Mouse (Mus musculus): ENCODE data around the gene Dcun1d4.
"Not testable (repeated sequence)": the region's sequence is repeated elsewhere in the genome, so short reads cannot be mapped to it uniquely, and the experiment has no call there.

Gene Dcun1d4

DNA sequence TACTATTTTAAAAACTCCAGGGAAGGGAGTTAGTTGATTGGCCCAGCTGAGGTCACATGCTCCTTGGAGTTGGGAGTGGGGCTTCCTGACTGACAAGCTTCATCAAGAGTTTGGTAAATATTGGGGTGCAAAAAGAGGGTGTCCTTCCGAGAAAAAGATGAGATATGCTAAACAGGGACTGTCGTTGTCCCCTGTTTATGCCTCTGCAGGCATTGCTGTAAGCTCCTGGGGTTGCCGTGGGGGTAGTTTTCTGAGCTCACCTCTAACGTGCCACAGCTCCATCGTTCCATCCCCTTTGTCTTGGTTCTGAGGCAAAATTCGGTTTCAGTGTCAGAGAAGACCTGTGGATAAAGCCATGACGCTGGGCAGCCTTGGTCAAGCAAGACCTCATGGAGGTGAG is at the start of gene Dcun1d4:
TSS of gene Dcun1d4 (plus strand) at position 301 of the 400 bp plus-strand sequence.
- DNase-seq (ENCODE audit: low read depth): no peak

DNA sequence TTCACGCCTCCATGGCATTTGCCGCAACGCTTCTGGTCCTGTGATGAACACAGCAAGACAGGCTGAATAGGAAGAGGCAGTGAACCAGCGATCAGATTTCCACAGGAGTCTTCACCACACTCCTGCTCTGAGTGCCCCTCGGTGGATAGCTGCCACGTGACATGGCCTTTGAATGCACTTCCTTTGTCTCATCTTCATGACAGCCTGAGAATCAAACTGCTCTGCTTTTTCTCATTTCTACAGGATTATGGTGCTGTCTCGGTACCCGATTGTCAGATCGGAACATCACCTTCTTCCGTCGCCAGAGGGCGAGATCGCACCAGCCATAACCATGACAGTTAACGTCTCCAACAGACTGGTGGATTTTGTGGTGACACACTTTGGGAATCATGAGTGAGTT is 49.2 kb upstream of the Dcun1d4 start:
- peak; percentile 83 for DNase-seq (ENCODE audit: low read depth)

DNA sequence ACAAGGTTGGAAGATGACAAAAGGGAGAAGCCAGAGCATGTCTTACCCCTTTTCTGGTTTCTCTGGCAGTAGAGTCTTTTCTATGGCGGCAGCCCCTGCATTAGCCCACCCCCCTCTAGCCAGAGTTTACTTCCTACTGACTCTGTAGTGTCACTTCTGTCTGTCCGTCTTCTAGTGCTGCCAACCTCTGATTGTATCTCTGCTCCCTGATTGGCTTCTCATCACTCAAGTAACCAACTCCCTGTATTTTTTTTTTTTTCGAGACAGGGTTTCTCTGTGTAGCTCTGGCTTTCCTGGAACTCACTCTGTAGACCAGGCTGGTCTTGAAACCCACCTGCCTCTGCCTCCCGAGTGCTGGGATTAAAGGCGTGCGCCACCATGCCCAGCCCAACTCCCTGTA is 48.0 kb upstream of the Dcun1d4 start:
- no peak for DNase-seq (ENCODE audit: low read depth)

GRCm38 (mm10) chr5:73434764-73435163 is 46.0 kb upstream of the Dcun1d4 start:
- no peak for DNase-seq (ENCODE audit: low read depth)

- DNase-seq (ENCODE audit: low read depth): no peak
Observed at GRCm38 (mm10) chr5:73442176-73442575, 38.6 kb upstream of the Dcun1d4 start.

DNA sequence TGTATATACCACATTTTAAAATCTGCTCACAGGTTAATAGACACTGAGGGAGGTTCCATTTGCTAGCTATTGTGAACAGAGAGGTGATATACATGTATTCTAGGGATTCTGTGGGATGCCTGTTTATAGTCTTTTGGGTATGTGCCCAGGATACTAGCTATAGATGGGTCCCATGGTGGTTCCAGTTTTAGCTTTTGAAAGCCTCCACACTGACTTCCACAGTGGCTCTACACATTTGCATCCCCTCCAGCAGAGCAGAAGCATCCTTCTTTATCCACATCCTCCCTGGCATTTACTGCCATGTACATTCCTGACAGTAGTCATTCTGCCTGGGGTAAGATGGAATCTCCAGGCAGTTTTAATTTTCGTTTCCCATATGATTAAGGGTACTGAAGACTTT is 30.5 kb upstream of the Dcun1d4 start:
- no peak for DNase-seq (ENCODE audit: low read depth)

- no peak for DNase-seq (ENCODE audit: low read depth)
Observed at GRCm38 (mm10) chr5:73454502-73455306, 26.1 kb upstream of the Dcun1d4 start.

GRCm38 (mm10) chr5:73455307-73455687 is 25.5 kb upstream of the Dcun1d4 start:
- no peak for DNase-seq (ENCODE audit: low read depth)

DNA sequence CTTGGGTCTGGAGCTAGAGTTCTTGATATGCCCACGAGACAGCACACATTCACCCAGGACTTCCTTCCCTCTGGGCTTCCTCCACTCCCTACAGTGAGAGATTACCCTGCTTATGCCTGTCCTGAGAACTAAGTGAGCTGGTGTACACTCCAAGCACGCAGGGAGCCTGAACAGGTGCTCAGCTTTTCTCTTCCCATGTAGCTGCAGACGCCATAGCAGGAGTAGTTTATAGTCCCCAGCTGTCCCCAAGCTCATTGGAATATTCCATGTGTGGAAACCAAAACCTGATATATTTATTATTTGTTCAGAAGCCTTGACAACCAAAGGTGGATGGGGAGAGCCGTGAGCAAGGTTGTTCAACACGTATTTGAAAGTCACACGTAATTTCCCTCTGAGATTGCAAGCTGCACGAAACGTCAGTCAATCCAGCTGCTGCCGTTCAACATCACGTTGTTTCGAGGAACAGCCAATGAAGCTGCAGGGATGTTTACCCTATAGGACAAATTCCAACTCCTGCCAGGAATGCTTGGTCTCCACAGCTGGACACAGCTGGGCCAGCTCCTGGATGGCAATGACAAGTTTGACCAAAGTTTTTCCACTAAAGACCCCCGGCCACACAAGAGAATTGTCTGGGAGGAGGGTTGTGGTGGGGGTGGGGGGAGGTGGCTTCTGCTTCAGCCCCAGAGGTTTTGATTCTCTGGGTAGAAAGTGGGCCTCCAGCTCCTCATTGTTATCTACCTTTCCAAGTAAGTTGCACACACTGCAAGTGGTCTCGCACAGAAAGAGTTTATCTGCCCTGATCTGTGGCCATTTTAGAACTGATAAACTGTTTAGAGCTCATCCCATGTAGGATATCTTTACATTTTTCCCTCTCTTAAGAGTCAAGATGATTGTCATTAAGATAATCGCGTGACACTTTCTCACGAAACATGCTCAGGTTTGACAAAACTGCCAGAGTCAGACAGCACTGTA is 12.1 kb upstream of the Dcun1d4 start:
- DNase-seq (ENCODE audit: low read depth): no peak

- DNase-seq (ENCODE audit: low read depth): no peak
Observed at GRCm38 (mm10) chr5:73474412-73475405, 6.1 kb upstream of the Dcun1d4 start.

- no peak for DNase-seq (ENCODE audit: low read depth)
Observed at GRCm38 (mm10) chr5:73481401-73481800, 601 bp downstream of the Dcun1d4 start.

GRCm38 (mm10) chr5:73482381-73482780 is 1.6 kb downstream of the Dcun1d4 start:
- DNase-seq (ENCODE audit: low read depth): not testable (repeated sequence)

GRCm38 (mm10) chr5:73484016-73484615 is 3.3 kb downstream of the Dcun1d4 start:
- no peak for DNase-seq (ENCODE audit: low read depth)

DNA sequence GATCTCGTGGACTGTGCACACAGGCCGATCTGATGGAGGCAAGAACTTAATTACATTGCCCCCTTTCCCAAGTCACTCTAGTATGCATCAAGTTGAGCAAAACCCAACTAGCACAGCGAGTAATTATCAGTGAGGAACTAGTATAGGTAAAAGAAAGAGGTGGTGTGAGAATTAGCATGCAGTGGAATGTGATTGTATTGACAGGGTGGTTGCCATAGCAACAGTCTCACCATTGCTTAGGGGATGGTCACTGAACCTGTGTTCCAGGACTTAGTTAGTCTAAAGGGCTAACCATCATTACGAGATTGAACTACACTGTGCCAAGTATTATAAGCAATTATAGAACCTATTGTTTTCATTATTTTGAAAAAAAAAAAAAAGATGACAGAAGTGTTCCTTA is 5.7 kb downstream of the Dcun1d4 start:
- DNase-seq (ENCODE audit: low read depth): no peak

DNA sequence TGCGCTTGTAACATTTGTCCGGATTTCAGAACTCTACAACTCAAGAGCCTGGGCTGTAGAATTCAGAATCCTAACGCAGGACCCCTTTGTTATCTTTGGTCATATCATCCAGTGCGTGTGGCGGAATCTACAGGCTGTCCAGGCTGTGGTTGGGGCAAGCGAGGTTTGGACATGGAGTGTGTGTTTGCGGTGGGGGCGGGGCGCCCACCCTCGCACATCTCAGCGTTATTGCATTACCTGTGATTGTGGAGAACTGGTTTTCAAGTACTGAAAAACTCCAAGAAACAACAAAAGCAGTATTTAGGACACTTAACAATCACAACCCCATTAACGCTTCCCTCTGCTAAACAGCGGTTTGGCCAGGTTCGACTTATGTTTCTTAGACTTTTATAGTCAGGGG is 9.1 kb downstream of the Dcun1d4 start:
- DNase-seq (ENCODE audit: low read depth): peak; percentile 8

DNA sequence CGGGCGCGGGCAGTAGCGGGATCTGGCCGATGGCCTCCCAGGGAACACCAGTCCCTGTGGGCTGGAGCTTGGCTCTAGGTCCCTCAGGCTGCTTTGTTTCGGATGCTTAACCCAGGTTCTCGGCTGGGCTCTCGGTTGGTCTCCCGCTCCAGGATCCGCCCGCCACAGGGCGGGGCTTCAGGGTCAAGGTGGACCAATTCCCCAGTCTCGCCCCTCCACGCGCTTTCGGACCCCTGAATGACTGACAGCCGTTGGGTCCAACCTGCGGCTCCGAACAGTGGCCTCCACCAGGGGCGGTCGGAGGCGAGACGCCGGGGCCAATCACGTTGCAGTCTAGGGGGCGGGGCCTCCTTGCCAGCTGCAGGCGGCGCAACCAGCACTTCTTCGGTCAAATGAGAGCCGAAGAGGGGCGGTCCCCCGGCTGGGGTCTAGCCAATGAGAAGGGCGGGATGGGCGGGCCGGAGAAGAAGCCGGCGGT is 9.8 kb downstream of the Dcun1d4 start:
- peak; percentile 100 for DNase-seq (ENCODE audit: low read depth)

DNA sequence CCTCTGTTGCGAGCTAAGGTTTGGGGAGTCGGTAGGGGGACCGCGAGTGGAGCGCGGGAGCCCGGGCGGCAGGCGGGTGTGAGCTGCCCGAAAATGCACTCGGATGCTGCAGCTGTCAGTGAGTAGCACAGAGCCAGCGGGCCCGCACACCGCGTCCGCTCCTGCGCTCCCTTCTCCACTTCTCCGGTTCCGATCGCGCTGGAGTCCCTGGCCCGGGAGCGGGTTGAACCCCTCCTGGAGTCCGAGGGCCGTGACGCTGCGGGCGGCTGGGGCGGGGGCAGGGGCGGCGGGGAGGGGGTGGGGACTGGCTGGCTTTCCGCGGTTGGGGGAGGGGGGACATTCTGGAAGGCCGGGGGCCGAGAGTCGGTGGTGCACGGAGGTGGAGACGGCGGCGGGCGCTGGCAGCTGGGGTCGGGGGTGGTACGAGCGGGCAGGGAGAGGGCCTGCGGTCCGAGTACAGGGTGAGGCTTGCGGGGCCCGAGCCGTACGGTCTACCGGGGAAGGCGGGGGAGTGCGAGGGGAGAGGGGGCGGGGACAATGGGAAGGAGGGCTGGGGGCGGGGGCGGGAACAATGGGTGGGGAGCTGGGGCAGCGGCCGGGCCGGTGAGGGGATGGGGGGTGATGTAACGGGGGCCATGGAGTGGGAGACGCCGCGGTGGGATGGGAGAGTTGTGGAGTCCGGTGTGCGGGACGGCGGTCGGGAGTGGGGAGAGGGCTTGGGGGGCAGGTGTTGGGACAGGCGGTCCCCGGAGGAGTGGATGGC is 10.5 kb downstream of the Dcun1d4 start:
- peak; percentile 43 for DNase-seq (ENCODE audit: low read depth)

DNA sequence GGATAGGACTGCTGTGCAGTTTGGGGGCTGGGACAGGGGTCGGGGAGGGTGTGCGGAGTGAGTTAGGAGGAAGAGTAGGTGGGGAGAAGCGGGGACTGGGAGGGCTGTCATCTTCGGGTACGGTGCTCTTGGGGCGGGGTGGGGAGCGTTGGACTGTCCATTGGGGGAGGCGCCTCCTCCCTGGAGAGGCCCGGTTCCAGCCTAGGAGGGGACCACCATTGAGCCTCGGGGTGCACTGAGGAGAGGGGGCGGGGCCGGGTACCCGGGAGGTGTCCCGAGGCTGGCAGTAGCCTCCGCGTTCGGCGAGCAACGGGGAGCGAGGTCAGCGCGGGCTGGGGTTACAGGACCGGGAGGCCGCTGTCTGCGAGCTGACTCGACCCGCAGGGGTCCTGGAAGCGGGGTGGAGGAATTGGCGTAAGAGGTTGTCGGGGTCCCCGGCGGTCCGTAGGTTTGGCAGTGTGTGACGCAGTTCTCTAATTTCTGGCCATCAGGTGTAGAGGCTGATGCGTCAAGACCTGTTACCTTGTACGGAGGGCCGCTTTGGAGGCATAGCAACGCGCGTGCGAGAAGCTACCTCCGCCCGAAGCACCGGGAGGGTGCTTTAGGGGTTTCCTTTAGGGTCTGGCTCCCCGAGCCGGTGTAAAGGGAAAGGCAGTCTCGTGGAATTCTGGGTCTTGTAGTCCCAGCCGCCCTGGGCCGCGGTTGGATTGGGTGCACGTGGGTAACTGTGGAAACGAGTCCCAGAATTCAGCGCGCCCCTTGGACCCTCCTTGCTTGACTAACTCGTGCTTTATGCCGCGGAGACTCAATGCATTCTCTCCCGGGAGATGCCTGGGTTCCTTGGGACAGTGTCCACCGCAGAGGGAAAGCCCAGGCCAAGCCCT is 11.3 kb downstream of the Dcun1d4 start:
- peak; percentile 93 for DNase-seq (ENCODE audit: low read depth)

- DNase-seq (ENCODE audit: low read depth): no peak
Observed at GRCm38 (mm10) chr5:73497401-73497800, 16.6 kb downstream of the Dcun1d4 start.
